Mouse (Mus musculus): ENCODE measurements around the gene Akap2.

- TF ChIP-seq CEBPB (IDR thresholded peaks at IDR 0.05; ENCODE audit: insufficient read depth, poor library complexity, severe bottlenecking) = no peak
- no peak for TF ChIP-seq POLR2A (IDR thresholded peaks at IDR 0.05; ENCODE audit: insufficient read length, low read depth)
- TF ChIP-seq E2F4 (IDR thresholded peaks at IDR 0.05; ENCODE audit: insufficient read depth) = no peak
- no peak for TF ChIP-seq TCF12 (IDR thresholded peaks at IDR 0.05; ENCODE audit: insufficient read depth, poor library complexity, severe bottlenecking)
- TF ChIP-seq MYOD1 (IDR thresholded peaks at IDR 0.05; ENCODE audit: control insufficient read depth in 1 of 3, insufficient read length in 2 of 3, low read depth in 2 of 3) = no peak
- no peak for TF ChIP-seq MAX (IDR thresholded peaks at IDR 0.05; ENCODE audit: low read depth)
- no peak for TF ChIP-seq POLR2AphosphoS2 (IDR thresholded peaks at IDR 0.05; ENCODE audit: insufficient read length, low read depth)
- no peak for TF ChIP-seq USF1 (IDR thresholded peaks at IDR 0.05; ENCODE audit: low read depth)
- no peak for TF ChIP-seq MYOG (IDR thresholded peaks at IDR 0.05; ENCODE audit: control insufficient read depth in 1 of 3, insufficient read depth in 1 of 3, insufficient read length in 2 of 3, low read depth in 2 of 3)
- no peak for TF ChIP-seq TCF3 (IDR thresholded peaks at IDR 0.05; ENCODE audit: insufficient read length, low read depth)
- no peak for TF ChIP-seq SRF (IDR thresholded peaks at IDR 0.05; ENCODE audit: control insufficient read depth, insufficient read length, low read depth)
Measured at GRCm38 (mm10) chr4:57915216-57915965, 197.9 kb downstream of the Akap2 start.
